Mouse (Mus musculus): Measurements from ENCODE around the gene Rcc2.
A peak's percentile ranks its signal among the peaks of the same experiment; 100 is the strongest.

Gene Rcc2

GRCm38 (mm10) chr4:140711360-140711759, 11.0 kb downstream of the Rcc2 start:
- DNase-seq = no peak

GRCm38 (mm10) chr4:140713480-140714365, 13.4 kb downstream of the Rcc2 start:
- peak; percentile 98 for DNase-seq

- DNase-seq = no peak
Measured at GRCm38 (mm10) chr4:140714586-140714985, 14.2 kb downstream of the Rcc2 start.

- DNase-seq = no peak
Measured at GRCm38 (mm10) chr4:140716994-140717393, 16.7 kb downstream of the Rcc2 start.

- DNase-seq = no peak
Measured at GRCm38 (mm10) chr4:140718436-140718835, 18.1 kb downstream of the Rcc2 start.

GRCm38 (mm10) chr4:140720091-140720490, 19.8 kb downstream of the Rcc2 start:
- DNase-seq = no peak

- no peak for DNase-seq
Measured at GRCm38 (mm10) chr4:140721968-140722490, 21.7 kb downstream of the Rcc2 start.

GRCm38 (mm10) chr4:140722710-140723109, 22.4 kb downstream of the Rcc2 start:
- DNase-seq = no peak

- DNase-seq = no peak
Measured at GRCm38 (mm10) chr4:140723192-140723591, 22.9 kb downstream of the Rcc2 start.

- DNase-seq = no peak
Measured at GRCm38 (mm10) chr4:140723801-140724200, 23.5 kb downstream of the Rcc2 start.

- peak; percentile 56 for DNase-seq
Measured at GRCm38 (mm10) chr4:140724739-140725138, 24.4 kb downstream of the Rcc2 start.

- DNase-seq = no peak
Measured at GRCm38 (mm10) chr4:140726907-140727306, 26.6 kb downstream of the Rcc2 start.

- no peak for DNase-seq
Measured at GRCm38 (mm10) chr4:140731654-140732053, 31.3 kb downstream of the Rcc2 start.

- DNase-seq = no peak
Measured at GRCm38 (mm10) chr4:140732871-140733270, 32.5 kb downstream of the Rcc2 start.

GRCm38 (mm10) chr4:140740655-140741054, 40.3 kb downstream of the Rcc2 start:
- no peak for DNase-seq

GRCm38 (mm10) chr4:140741401-140741800, 41.1 kb downstream of the Rcc2 start:
- peak; percentile 51 for DNase-seq

- no peak for DNase-seq
Measured at GRCm38 (mm10) chr4:140742543-140742942, 42.2 kb downstream of the Rcc2 start, which contains the start of gene Padi6. Padi6 (minus strand) TSS chr4:140742643.

GRCm38 (mm10) chr4:140743086-140743485, 42.7 kb downstream of the Rcc2 start:
- DNase-seq = no peak

- DNase-seq = peak; percentile 45
Measured at GRCm38 (mm10) chr4:140744654-140745053, 44.3 kb downstream of the Rcc2 start.

- DNase-seq = no peak
Measured at GRCm38 (mm10) chr4:140747978-140748377, 47.6 kb downstream of the Rcc2 start.

GRCm38 (mm10) chr4:140750328-140750727, 50.0 kb downstream of the Rcc2 start:
- DNase-seq = no peak

- no peak for DNase-seq
Measured at GRCm38 (mm10) chr4:140753366-140753765, 53.0 kb downstream of the Rcc2 start.

GRCm38 (mm10) chr4:140755811-140756210, 55.5 kb downstream of the Rcc2 start:
- no peak for DNase-seq

GRCm38 (mm10) chr4:140761601-140762000, 61.3 kb downstream of the Rcc2 start:
- DNase-seq = no peak
